Mouse (Mus musculus): Measurements from ENCODE around the gene Ppm1h.

The Ppm1h gene

GRCm38 (mm10) chr10:122678541-122679436 is at the start of gene Ppm1h:
TSS of gene Ppm1h (plus strand) at chr10:122678762.
- DNase-seq (ENCODE audit: low read depth): peak; percentile 26

- no peak for DNase-seq (ENCODE audit: low read depth)
Observed at GRCm38 (mm10) chr10:122629003-122629402, 49.6 kb upstream of the Ppm1h start.

- no peak for DNase-seq (ENCODE audit: low read depth)
Observed at GRCm38 (mm10) chr10:122639879-122640278, 38.7 kb upstream of the Ppm1h start.

GRCm38 (mm10) chr10:122641263-122641795 is 37.2 kb upstream of the Ppm1h start:
- DNase-seq (ENCODE audit: low read depth): no peak

- DNase-seq (ENCODE audit: low read depth): no peak
Observed at GRCm38 (mm10) chr10:122642125-122642524, 36.4 kb upstream of the Ppm1h start.

DNA sequence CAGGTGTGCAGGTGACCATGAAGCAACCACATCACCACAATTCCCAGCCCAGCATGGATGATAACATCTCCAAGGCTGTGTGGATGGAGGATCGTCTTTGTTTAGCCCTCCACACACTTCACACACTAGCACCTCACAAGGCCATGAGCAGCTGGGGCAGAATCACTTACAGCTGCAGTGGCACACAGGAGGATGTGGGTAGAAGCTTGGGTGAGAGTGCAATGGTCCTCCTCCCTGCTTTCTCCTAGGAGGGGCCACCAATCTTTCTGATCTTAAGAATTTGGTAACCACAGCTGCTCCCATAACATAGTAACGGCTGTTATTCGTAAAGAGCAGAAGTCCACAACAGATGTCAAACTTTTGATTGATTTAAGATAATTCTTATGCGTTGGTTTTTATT is 26.6 kb upstream of the Ppm1h start:
- no peak for DNase-seq (ENCODE audit: low read depth)

DNA sequence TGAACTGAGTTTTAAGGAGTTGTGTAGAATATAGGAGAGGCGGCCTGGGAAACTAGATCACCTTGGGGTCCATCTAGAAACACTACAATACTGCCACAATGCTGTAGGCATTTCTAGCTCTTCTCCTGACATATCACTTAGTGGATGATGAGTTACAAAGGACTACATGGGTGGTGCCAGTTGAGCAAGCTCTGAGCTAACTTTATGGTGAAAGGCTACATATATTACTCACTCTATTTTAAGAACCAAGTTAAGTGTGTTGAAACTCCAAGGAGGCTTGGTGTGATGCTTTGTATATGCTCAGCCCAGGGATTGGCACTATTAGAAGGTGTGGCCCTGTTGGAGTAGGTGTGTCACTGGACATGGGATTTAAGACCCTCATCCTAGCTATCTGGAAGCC is 26.0 kb upstream of the Ppm1h start:
- no peak for DNase-seq (ENCODE audit: low read depth)

GRCm38 (mm10) chr10:122665652-122666051 is 12.9 kb upstream of the Ppm1h start:
- DNase-seq (ENCODE audit: low read depth): no peak

DNA sequence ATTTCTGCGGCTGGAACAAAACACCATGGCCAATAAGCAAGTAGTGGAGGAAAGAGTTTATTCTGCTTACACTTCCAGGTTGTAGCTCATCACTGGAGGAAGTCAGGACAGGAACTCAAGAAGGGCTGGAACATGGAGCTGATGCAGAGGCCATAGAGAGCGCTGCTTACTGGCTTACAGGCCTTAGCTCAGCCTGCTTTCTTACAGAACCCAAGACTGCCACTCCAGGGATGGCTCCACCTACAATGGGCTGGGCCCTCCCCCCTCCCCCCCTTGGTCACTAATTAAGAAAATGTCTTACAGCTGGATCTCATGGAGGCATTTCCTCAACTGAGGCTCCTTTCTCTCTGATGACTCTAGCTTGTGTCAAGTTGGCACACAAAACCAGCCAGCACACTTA is 7.3 kb upstream of the Ppm1h start:
- DNase-seq (ENCODE audit: low read depth): no peak

- no peak for DNase-seq (ENCODE audit: low read depth)
Observed at GRCm38 (mm10) chr10:122672044-122672443, 6.5 kb upstream of the Ppm1h start.

- peak; percentile 9 for DNase-seq (ENCODE audit: low read depth)
Observed at GRCm38 (mm10) chr10:122679437-122680045, 979 bp downstream of the Ppm1h start.

DNA sequence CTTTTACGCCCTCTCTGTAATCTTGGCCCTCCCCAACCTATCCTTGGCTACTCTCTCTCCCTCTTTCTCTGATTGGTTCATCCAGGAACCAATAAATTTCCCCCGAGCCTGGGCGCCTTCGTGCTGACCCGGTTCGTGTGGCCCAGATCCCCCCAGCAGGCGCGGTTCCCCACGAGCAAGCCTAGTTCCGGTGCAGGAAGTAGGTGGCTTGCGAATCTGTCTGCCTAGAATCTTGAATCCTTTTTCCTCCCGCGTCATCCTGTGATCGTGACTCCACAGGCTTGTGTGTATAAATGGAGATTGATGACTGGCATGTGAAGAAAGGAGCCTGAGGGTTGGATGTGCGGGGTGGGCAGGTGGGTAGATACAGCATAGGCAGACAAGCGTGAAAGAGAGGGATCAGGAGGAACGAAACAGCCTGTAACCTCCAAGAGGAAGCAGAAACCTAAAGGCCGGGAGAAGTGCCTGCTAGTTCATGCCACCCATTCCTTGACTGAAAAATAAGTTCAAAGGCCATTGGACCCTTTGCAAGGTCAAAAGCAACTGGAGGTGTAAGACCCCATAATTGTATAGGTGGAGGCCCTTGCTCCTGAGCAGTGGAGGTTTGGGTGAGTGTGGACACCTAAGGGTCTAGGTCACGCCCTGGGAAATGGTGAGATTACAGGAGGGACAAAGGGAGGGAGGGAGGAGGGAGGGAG is 2.0 kb downstream of the Ppm1h start:
- no peak for DNase-seq (ENCODE audit: low read depth)

DNA sequence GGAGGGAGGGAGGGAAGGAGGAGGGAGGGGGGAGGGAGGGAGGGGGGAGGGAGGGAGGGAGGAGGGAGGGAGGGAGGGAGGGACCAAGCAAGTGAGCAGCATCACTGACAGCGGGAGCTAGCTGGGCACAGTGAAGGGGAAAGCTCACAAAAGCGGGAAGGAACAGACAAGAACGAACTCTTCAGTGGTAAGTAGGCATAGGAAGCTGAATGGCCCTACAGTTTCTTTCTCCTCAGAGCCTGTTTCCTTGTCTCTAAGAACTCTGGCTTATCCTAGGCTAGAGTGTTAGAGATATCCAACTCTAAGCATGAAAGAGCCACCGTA is 2.5 kb downstream of the Ppm1h start:
- DNase-seq (ENCODE audit: low read depth): no peak

- DNase-seq (ENCODE audit: low read depth): no peak
Observed at GRCm38 (mm10) chr10:122683819-122684330, 5.3 kb downstream of the Ppm1h start.

DNA sequence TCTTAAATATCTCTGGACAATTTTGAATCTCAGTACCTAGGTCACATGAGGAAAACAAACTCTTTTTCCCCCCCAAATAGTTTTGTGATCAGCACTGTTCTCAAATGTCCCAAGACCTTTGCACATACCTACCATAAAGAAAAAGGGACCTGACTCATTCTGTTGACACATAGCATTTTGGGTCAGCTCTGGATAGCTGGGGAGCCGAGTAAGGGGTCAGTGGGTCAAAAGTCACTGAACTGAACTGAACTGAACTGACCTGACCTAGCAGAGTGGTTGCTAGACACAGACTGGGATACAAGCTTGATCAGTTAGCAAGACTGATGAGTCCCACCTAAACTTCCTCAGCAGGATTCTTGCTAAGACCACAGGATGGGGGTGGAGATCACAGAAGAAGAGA is 6.7 kb downstream of the Ppm1h start:
- no peak for DNase-seq (ENCODE audit: low read depth)

- no peak for DNase-seq (ENCODE audit: low read depth)
Observed at GRCm38 (mm10) chr10:122685836-122686531, 7.4 kb downstream of the Ppm1h start.

GRCm38 (mm10) chr10:122690698-122691097 is 12.1 kb downstream of the Ppm1h start:
- DNase-seq (ENCODE audit: low read depth): no peak

GRCm38 (mm10) chr10:122693158-122693777 is 14.7 kb downstream of the Ppm1h start:
- no peak for DNase-seq (ENCODE audit: low read depth)

DNA sequence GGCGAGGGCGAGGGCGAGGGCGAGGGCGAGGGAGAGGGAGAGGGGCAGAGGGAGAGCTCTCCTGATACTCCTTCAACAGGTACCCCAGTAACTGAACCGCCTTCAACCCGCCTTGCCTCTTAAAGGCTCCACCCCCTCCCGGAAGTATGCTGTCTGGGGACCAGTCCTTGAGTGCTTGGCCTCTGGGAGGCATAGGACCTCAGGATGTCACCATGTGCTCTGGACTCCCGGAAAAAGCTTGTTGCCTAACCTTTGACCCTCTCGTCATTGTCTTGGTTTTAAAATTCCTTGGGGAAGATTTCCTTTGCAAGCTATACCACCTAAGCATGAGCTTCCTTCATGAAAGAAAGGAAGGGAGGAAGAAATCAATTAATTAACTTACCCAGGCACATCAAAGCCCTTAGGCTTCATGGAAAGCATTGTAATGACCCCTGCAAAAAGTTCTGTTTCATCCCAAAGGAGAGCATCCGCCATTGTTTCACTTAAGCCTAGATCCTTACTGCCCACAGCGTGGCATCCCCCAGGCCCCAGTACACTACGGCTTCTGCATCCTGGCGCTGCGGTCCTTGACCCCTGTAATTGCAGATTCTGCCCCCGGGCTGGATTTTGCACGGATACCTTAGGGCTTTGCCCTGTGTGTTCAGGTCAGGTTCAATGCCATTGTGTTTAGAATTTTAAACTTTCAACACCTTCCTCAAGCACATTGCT is 15.5 kb downstream of the Ppm1h start:
- DNase-seq (ENCODE audit: low read depth): no peak

GRCm38 (mm10) chr10:122696335-122696734 is 17.8 kb downstream of the Ppm1h start:
- no peak for DNase-seq (ENCODE audit: low read depth)

- DNase-seq (ENCODE audit: low read depth): no peak
Observed at GRCm38 (mm10) chr10:122698347-122698746, 19.8 kb downstream of the Ppm1h start.
